Mouse (Mus musculus) megakaryocyte-erythroid progenitor cell, adult 5-6 weeks (primary cell): ENCODE data around the gene Taok3. TPM values are rescaled to one million over a fixed set of nuclear protein-coding genes. Genes with fewer than 3 reads are reported as not detected.

Source experiments
- ATAC-seq: replicated peaks from 2 replicates; pipeline ENCODE4 v1.8.0; 2016; ENCODE audit warnings: mild to moderate bottlenecking, inconsistent platforms; ENCODE audit not compliant: severe bottlenecking, poor library complexity, low FRiP score, low TSS enrichment
- total RNA-seq, 2 experiments: library from RNA; stranded (forward) in 1 of 2; stranded (reverse) in 1 of 2; fragments of 200-1000, 215-1000 nt in 1 of 2; fragments of >200 nt in 1 of 2; fragmentation: Nextera tagmentation in 1 of 2; gene quantifications; 2 replicates each; pipeline ENCODE4 v1.2.3; 2014 to 2017

Gene Taok3
- total RNA-seq, 2 experiments from 2014 or later = 79.4 to 105 TPM

DNA sequence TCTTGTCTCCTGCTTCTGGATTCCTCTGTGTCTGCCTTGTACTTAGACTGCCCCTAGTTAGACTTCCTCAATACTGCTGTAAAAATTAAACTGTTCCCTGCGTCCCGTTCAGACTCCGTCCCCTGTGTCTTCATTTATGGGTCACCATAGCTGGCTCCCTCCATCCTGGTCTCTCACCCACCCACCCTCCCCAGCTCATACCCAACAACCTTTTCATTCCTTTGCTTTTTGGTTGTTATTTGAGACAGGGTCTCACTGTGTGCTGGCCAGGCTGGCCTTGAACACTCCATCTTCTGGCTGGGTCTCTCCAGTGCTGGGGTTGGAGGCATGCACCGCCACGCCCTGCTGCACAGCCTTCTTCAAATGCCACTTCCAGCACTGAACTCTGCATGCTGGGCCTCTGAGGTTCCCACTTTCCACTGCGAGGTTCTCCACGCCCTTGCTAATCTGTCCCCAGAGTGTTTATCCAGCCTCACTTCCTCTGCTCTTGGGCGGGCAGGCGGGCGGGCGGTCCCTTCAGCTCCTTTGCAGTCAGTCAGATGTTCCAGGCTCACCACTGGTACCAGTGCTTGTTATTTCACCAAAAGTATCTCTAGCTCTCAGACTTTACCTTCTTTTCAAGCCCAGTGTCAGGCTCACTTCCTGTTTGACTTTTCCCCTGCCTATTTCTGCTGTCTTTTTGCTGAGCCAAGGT is 18.5 kb downstream of the Taok3 start:
- peak; percentile 69 for ATAC-seq

DNA sequence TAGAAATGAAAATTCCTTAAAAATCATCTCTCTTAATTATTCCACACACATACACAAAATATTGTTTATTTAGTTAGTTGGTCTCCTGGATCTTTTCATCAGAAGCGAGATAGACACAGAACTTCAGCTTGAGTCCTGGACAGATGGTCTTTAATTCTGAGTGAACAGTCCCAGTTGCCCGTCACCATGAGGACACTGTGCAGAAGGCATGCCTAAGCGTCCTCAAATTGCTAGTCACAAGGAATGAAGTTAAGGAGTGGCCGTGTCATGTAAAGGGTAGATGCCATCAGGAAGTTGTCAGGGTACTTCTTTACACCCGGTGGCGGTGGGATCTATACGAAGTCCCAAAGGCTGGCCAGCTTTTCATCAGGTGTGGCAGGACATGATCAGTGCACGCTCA is 19.9 kb downstream of the Taok3 start:
- no peak for ATAC-seq

DNA sequence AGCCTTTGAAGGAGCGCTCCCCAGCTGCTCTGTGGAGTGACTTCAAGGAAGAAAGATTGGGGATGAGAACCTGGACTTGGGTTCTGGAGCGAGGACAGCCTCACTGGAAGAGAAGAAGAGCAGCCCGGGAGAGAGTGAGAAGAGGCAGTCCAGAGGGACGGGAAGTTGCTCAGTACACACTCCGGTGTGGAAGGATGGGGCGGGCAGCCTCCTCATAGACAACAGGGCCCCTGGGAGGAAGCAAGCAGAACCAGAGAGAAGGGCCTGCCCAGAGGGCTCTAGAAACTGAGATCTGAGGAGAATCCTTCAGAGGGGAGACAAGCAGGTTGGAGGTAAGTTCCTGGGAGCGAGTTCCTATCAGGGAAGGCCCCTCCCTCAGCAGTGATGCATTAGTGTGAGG is 20.4 kb downstream of the Taok3 start:
- no peak for ATAC-seq

DNA sequence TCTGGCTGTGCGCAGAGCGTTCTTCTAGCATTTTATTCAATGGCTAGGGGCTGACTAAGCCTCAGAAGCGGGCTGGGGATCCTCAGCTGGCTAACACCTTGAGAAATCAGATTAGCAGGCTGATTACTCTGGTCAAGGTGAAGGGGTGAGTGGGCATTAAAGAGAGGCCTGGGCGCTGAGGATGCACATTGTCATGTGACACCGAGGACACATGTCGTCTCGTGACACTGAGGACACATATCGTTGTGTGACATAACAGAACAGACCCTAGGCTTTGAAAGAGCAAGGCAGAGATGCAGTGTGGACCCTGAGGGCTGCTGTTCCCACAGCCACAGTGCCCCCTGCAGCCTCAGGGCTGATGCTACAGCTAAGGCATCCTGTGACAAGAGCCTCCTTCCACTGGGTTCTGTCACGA is 23.8 kb downstream of the Taok3 start:
- ATAC-seq = peak; percentile 82

DNA sequence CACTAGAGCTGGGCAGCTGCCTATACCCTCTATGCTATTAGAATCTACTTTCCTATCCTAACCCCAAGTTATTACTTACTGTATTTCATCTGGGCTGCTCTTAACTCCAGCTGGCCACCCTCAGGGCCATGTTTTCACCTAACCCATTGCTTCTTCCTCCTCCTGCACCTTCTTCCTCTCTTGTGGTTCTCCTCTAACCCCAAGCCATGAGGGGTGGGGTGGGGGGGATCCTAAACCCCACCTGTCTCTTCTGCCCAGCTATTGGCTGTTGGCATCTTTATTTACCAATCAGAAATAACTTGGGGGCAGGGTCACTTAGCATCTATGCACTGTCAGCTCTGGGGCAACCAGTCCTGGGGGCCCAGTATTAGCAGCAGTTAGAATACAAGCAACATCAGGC is 26.2 kb downstream of the Taok3 start:
- no peak for ATAC-seq

DNA sequence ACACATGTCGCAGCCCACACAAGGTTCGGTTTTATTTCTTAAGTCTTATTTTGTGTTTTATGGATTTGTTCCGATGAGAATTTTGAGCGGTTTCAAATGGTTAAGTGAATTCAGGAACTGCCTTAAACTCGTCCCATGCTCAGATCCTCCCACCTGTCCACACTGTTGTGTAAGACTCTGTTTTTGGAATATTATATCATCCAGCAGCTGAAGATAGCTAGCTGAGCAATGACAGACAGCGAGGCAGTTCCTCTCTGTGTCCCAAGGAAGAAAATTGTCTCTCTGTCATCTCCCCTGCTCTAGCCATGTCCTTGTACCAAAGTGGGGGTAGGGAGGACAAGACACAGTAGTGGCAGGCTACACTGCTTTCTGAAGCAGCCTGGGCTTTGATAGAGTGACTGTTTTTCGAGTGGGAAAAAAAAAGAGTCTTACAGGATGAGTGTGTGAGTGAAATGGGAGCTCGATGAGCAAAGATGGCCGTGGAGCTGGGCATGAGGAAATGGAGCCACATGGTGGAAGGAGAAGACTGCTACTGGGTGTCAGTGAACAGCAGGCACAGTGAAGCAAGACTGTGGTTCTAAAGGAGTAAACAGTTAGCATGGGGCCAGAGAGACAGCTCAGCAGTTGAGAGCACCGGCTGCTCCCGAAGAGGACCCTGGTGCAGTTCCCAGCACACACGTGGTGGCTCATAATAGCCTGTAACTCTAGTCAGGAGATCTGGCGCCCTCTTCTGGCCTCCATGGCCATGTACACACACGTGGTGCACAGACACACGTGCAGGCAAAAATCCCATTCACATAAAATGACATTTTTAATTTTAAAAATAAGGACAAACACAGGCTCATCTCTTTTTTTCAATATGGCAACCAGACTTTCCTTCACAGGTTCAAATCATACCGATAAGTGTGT is 27.5 kb downstream of the Taok3 start:
- ATAC-seq = no peak

DNA sequence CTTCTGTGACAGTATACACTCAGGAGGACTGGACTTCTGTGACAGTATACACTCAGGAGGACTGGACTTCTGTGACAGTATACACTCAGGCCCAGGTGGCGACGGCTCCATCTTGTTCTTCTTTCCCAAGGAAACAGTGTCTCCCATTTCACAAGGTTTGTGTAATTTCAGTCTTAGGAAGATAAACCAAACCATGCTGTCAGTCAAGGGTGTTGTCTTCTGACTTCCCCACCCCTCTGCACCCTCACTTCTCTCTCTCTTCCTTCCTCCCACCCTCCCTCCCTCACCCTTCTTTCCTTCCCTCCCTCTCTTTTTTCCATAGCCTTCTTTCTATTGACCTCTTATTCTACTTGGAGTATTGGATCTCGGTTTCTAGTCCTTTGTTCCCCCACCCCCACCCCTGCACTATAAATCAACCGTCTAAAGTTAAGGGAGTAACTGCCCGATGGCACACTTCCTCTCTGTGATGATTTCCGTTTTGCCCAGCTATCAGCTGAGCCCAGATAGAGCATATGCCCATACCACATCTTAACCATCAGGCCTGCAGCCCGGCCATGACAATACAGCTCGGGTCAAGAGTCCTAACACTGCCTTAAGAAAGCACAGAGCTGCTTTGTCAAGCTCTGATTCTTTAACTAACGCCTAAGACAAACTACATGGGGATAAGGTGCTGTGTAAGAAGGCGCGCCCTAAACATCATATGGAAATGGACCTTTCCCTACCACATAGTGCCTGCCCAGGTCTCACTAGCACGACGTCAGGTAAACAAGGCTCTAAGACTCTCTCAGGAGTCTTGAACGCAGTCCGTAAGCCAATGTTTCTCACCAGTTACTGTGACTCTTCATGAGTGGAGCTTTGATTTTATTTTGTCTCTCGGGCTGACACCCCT is 29.4 kb downstream of the Taok3 start:
- ATAC-seq = peak; percentile 67

DNA sequence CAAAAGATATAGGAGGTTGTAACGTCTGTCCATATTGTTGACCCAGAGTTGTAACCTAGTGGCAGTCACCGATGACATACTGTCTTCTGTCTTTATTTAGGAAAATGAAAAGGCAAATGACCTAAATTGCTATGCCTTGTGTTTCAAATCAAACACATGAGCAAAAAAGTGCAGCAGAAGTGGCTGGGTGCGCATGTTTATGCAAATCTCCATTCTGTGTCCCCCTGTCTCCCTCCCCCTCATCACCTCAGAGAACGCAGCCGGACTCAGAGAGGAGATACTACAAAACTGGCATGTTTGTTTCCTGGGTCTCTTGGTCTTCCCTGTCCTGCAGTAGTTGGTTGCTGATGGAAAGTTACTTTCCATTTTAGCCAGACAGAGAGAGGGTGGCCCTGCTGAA is 30.1 kb downstream of the Taok3 start:
- no peak for ATAC-seq

DNA sequence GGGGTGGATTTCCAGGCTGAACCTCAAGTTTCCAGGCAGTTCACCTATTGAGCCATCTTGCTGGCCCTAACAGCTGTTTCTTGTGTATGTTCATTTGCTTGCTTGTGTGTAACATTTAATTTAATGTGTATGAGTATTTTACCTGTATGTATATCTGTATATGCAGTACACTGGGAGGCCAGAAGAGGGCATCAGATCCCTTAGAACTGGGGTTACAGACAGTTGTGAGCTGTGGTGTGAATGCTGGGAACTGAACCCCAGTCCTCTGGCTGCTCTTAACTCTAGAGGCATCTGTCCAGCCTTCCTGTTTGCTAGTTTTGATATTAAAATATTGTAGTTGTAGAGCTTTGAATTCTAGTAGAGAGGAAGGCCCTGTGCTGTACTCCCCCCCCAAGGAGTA is 33.0 kb downstream of the Taok3 start:
- no peak for ATAC-seq

DNA sequence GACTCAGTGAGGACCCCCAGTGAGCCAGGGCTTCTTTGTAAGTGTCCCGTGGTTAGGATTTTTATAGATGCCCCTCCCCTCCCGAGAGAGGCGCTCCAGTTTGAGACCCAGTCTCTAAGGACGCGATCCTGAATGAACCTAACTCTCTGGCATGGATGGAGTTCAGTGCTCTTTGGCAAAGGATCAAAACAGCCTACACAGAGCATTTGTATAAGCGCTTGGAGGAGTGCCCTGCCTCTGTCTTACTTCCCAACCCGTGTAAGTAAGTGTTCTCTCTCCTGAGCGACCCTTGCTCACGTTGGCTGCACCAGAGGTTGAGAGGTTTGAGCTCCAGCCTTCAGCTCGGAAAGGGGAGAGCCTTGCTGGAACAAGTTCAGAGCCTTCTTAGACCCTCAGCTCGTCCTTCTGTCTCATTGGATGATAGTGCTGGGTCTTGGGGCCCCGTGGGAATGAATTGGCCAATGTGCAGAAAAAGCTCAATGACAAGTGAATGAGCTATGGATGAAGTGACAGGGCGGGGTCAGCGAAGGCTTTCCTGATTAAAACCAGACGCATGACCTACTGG is 33.7 kb downstream of the Taok3 start:
- no peak for ATAC-seq

DNA sequence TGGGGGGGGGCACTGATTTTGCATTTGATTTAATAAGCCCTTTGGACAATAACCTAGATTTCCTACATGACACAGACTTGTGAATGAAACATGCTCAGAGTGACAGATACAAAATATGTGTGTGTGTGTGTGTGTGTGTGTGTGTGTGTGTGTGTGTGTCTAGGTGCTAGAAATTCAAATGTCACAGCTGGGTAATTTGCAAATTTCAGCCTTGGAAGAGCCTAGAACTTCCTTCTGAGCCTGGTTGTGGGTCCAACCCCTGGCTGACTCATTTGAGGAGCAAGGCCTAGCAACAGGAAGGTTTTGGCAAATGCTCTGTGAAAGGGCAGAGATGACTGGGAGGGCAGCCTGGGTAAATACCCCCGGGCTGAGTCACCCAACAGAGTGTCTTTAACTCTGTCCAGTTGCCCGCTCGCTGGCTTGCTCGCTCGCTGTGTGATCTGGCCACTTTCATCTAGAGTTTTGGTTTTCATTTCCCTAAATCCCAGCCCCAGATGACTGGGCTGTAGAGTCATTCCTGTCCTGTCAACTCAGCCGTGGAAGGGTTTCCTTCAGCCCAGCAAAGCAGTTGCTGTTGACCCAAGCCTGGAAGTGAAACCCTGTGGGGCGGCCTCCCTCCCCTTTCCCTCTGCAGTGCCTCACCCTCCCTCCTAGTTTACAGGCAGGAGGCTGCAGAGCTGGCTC is 38.5 kb downstream of the Taok3 start:
- ATAC-seq = no peak

DNA sequence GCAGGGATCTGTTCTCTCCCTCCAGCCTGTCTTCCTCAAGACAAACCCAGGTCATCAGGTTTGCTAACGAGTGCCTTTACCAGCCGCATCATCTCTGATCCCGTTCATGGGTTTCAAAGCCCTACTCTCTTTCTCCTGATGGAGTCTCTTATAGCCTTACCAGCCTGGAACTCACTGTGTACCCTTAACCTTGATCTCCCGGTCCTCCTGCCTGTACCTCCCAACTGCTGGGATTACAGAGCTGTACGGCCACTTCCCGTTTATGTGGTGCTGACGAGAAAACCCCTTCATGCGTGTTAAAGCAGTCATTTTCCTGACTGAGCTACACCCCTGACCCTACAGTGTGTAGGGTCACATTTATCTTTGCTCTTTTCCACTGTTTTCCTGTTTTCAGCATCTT is 39.4 kb downstream of the Taok3 start:
- no peak for ATAC-seq

DNA sequence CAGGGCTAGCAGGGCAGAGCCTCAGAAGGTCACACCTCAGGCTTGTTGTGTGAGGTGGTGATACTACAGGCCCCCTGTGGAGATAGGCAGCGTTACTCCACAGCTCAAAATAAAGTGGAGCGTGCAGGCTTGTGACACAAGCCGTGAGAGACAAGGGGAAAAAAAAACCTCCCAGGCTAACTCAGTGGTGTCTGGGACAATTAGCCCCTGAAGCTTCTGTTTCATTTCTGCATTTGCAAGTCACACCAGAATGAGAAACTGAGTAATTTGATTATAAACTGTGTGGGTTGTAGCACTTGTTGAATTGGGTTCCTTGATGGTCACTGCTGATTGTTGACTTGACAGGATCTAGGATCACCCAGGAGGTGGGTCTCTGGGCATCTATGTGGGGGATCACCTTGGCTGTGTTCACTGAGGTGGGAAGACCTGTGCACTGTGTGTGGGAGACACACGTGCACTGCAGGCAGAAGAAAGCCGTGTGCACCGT is 39.9 kb downstream of the Taok3 start:
- 0 out of 2 replicates have a peak, but pooled peaks have one; percentile 46 for ATAC-seq

DNA sequence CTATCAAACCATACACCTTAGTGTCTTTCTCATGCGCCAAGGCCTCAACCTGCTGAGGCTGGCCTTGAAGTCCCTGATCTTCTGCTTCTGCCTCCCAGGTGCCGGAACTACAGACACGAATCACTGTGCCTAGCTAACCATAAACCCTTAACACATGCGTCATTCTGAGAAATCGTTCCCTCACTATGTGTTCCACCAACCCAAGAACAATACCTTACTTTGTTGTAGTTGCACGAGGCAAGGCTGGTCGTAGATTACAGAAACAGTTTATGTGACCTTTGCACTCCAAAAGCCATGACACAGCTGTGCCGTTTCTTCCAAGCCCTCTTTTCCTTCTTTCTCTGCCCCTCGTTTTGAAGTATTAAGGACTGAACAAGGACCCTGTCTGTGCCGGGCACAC is 40.6 kb downstream of the Taok3 start:
- no peak for ATAC-seq

DNA sequence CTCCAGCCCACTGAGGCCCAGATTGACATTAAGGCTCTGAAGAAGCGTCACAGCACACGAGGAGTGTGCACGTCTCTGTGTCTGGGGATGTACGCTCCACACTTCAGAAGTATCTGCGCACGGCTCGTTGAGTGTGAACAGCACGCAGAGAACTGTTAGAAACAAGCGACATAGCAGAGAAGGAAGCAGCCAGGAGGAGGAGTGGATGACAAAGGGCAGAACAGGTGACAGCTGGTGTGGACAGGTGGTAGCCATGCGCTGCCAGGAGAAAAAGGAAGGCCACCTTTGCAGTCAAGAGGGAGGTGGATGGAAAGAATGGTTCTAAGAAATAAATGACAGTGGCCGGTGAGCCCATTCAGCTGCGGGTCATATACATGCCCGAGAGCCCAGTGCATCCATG is 43.9 kb downstream of the Taok3 start:
- no peak for ATAC-seq

DNA sequence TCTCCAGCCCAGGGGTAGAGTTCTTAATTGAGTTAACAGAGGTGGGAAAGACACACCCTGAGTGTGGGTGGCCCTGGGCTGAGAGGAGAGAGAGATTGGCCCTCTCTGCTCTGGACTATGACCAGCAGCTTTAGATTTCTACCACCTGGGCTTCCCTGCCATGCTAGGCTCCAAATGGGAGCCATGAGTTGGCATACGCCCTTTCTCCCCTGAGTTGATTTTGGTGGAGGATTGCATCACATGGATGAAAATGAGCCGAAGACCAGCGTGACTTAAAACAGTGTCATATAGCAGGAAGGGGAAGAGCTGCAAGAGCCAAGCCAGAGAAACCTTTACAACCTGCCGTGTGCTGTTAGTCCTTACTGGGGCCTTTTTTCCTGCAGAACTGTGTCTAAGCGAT is 44.6 kb downstream of the Taok3 start:
- ATAC-seq = no peak

DNA sequence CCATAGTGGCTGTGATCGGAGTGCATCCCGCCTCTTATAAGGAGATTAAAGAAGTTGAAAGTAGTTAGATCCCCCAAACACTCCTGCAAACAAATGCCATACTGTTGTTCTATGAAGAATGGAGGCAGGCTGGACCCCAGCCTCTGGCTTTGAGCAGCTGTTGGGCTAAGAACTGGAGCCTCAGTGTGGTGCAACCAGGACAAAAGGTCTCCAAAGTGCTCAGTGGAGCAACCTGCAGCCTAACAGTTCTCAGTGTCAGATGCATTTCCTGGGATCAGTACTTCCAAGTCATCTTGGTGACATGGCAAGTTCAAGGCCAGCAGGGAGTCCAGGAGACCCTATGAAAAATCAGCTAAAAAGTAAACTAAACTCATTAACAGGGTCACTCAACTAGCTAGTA is 45.0 kb downstream of the Taok3 start:
- no peak for ATAC-seq

DNA sequence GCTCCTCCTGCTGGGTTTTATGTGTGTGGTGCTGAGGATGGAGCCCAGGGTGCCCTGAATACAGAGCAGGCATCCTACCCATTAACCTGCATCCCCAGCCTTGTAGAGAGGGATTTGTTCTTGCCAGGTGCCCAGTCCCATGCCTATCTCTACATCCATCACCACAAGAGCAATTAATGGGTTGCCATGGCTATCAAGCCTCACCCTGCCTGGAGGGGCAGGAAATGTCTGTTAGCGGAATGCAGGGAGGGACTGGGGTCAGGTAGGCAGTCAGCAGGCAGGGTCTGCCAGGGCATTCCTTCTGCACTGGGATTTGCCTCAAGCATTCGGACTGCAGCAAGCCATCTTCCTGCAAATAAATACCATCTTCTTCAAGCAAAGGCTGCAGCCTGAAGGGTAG is 46.0 kb downstream of the Taok3 start:
- no peak for ATAC-seq

DNA sequence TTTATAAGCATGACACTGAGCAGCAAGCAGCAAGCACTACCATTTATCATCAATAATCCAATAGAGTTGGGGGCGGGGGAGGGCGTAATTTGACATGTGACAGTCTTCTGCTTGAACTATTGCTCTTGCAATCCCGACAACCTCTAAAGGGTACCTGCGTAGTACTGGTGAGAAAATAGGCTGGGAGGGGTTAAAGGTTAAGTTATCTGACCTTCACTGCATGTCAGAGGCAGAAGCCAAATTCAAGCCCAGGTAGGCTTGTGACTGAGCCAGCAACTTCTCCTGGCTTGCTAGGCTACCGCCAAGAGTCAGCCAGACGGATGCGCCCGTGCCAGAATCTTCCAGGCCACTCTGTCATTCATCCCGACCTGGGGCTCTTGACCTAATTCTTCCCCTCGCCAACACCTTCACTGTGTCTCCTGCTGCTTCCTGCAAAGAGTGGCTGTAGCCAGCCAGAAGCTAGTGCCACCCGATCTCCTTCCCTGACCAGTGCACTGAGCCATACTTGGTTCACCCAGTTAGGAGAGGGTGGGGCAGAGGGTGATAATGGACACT is 47.0 kb downstream of the Taok3 start:
- ATAC-seq = no peak
